Mouse (Mus musculus) myocyte (in vitro differentiated cells): ENCODE data around the gene Gm45799.

Experiments
- E2F4 ChIP-seq: IDR thresholded peaks from one replicate; pipeline ENCODE4 v1.6.1; 2011; ENCODE audit warnings: mild to moderate bottlenecking, control low read depth, moderate library complexity; ENCODE audit not compliant: insufficient read depth
- MAX ChIP-seq: IDR thresholded peaks from one replicate; pipeline ENCODE4 v1.6.1; 2011; ENCODE audit warnings: low read depth, mild to moderate bottlenecking, control low read depth
- MYOD1 ChIP-seq, 3 experiments: IDR thresholded peaks; one replicate each; pipeline ENCODE4 v1.6.1; 2011; ENCODE audit warnings: control low read depth in 2 of 3, low read depth in 2 of 3, mild to moderate bottlenecking in 2 of 3, moderate library complexity in 1 of 3; ENCODE audit not compliant: insufficient read length in 2 of 3, control insufficient read depth in 1 of 3
- POLR2A ChIP-seq: IDR thresholded peaks from one replicate; pipeline ENCODE4 v1.6.1; 2011; ENCODE audit warnings: low read depth, mild to moderate bottlenecking, control low read depth, moderate library complexity; ENCODE audit not compliant: insufficient read length
- POLR2AphosphoS2 ChIP-seq: IDR thresholded peaks from one replicate; pipeline ENCODE4 v1.6.1; 2011; ENCODE audit warnings: low read depth, control low read depth; ENCODE audit not compliant: insufficient read length
- USF1 ChIP-seq: IDR thresholded peaks from one replicate; pipeline ENCODE4 v1.6.1; 2011; ENCODE audit warnings: low read depth, mild to moderate bottlenecking, control low read depth, moderate library complexity

DNA sequence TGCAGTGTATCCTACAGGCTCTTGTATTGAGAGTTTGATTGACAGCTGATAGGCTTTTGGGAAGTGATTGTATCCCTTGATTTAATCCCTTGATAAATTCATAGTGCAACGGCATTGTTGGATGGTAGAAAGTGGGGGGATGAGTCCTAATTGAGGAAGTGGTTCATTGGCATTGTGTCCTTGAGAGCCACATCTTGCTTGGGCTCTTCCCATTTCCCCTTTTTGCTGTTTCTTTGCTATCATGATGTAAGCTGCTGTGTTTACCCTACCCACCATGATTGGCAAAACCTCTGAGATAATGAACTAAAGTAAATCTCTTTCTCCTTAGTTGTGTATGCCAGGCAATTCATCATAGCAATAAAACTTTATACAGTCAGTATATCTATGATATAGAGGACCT lies 50.5 kb downstream of the Gm45799 start:
- TF ChIP-seq POLR2AphosphoS2 (no peak), USF1 (no peak), POLR2A (no peak), MYOD1 (IDR thresholded peaks at IDR 0.05; ENCODE audit: control insufficient read depth in 1 of 3, insufficient read length in 2 of 3, low read depth in 2 of 3) (no peak), MAX (no peak), E2F4 (no peak)
